Mouse (Mus musculus) heart, embryonic 11.5 days (tissue): ENCODE results near the gene Hnf4a. TPM values are rescaled to one million over a fixed set of nuclear protein-coding genes. Genes with fewer than 3 reads are reported as not detected.

Experiments
- ATAC-seq: fragments of 200-750 bp; cut with Nextera tagmentation; replicated peaks from 2 replicates; pipeline ENCODE4 v1.8.0; 2017; ENCODE audit warnings: moderate library complexity; ENCODE audit not compliant: insufficient number of reproducible peaks, low FRiP score, low TSS enrichment
- H3K27ac ChIP-seq: fragments of 300-500 bp; sonication (generic); 2 replicates; pipeline ENCODE4 v1.5.1; 2014; ENCODE audit warnings: mild to moderate bottlenecking, low read depth, low read length
- H3K27me3 ChIP-seq: fragments of 300-500 bp; sonication (generic); 2 replicates; pipeline ENCODE4 v1.6.1; 2014; ENCODE audit warnings: mild to moderate bottlenecking, low read length, mixed read lengths; ENCODE audit not compliant: control insufficient read depth, insufficient read depth
- H3K36me3 ChIP-seq: fragments of 300-500 bp; sonication (generic); 2 replicates; pipeline ENCODE4 v1.6.1; 2014; ENCODE audit warnings: mild to moderate bottlenecking, low read length, moderate library complexity, mixed read lengths; ENCODE audit not compliant: control insufficient read depth, insufficient read depth
- H3K4me1 ChIP-seq: fragments of 300-500 bp; sonication (generic); 2 replicates; pipeline ENCODE4 v1.6.1; 2014; ENCODE audit warnings: low read length; ENCODE audit not compliant: control insufficient read depth, insufficient read depth
- H3K4me2 ChIP-seq: fragments of 300-500 bp; sonication (generic); 2 replicates; pipeline ENCODE4 v1.6.1; 2014; ENCODE audit warnings: mild to moderate bottlenecking, moderate library complexity
- H3K4me3 ChIP-seq: fragments of 300-500 bp; sonication (generic); 2 replicates; pipeline ENCODE4 v1.5.1; 2014; ENCODE audit warnings: low read depth, low read length
- H3K9ac ChIP-seq: fragments of 300-500 bp; sonication (generic); 2 replicates; pipeline ENCODE4 v1.6.1; 2014; ENCODE audit warnings: mild to moderate bottlenecking, low read depth, low read length, moderate library complexity
- H3K9me3 ChIP-seq: fragments of 300-500 bp; sonication (generic); replicated peaks from 2 replicates; pipeline ENCODE4 v1.6.1; 2016; ENCODE audit warnings: low read length; ENCODE audit not compliant: control insufficient read depth
- WGBS: fragments of 180-500 bp; shearing (Covaris S2); extraction: QIAGEN DNeasy Blood & Tissue Kit; methylation state at CpG from one replicate; pipeline ENCODE4 v1.1.7; 2014; ENCODE audit not compliant: insufficient replicate concordance; 5-methylcytosine and 5-hydroxymethylcytosine counted together
- polyA plus RNA-seq: library from polyadenylated mRNA; unstranded; fragments of >200 nt; fragmentation: Nextera tagmentation; extraction: Ambion mirVana; gene quantifications from 2 replicates; pipeline ENCODE4 v1.2.1, GENCODE M21; 2014

The Hnf4a gene
- polyA plus RNA-seq, 1 experiment from 2014 or later = 0.56 TPM

DNA sequence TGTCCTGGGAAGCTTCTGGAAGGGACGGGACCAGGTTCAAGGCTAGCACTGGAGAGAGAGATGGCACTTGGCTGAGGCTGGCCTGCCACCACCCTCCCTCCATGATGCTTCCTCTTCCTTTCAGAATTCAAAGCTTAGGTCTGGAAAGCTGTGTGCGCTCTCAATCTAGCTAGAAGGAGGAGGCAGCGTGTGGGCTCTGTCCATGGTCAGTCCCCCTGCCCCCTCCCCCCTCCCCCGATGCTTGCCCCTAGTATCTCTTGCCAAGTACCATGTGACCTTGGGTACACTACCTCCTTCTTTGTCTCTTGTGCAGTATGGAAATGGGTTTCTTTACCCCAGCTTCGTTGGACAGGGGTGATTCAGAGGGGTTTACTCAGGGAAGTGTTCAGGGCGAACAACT lies 42.2 kb downstream of the Hnf4a start:
- Histone ChIP-seq H3K4me1 (no peaks in the 10 kb centered on the region), H3K4me2 (no peak overlapping the region), H3K4me3 (no peak overlapping the region), H3K9ac (no peak overlapping the region), H3K9me3 (no peaks in the 10 kb centered on the region), H3K27ac (no peak overlapping the region), H3K27me3 (peaks cover 21% of the 10 kb centered on the region), H3K36me3 (no peaks in the 10 kb centered on the region)
- ATAC-seq = no peak
- 64% methylated on average over 6 of the region's 6 CpGs for WGBS

GRCm38 (mm10) chr2:163549786-163550185 lies 43.2 kb downstream of the Hnf4a start:
- no peaks in the 10 kb centered on the region for H3K36me3 ChIP-seq
- H3K4me2 ChIP-seq = no peak overlapping the region
- no peaks in the 10 kb centered on the region for H3K4me1 ChIP-seq
- no peak overlapping the region for H3K27ac ChIP-seq
- 68% methylated on average over 6 of the region's 6 CpGs for WGBS
- no peaks in the 10 kb centered on the region for H3K9me3 ChIP-seq
- peaks cover 26% of the 10 kb centered on the region for H3K27me3 ChIP-seq
- no peak for ATAC-seq
- no peak overlapping the region for H3K9ac ChIP-seq
- H3K4me3 ChIP-seq = no peak overlapping the region

GRCm38 (mm10) chr2:163552518-163552929 lies 45.9 kb downstream of the Hnf4a start:
- Histone ChIP-seq H3K4me3 (no peak overlapping the region), H3K36me3 (no peaks in the 10 kb centered on the region), H3K9me3 (no peaks in the 10 kb centered on the region), H3K4me2 (no peak overlapping the region), H3K27me3 (peaks cover 27% of the 10 kb centered on the region), H3K27ac (no peak overlapping the region), H3K4me1 (0 out of 2 replicates have a peak, but pooled peaks cover 7% of the 10 kb centered on the region), H3K9ac (no peak overlapping the region)
- 63% methylated on average over 8 of the region's 8 CpGs for WGBS
- no peak for ATAC-seq

- Histone ChIP-seq H3K4me3 (no peak overlapping the region), H3K36me3 (no peaks in the 10 kb centered on the region), H3K27me3 (peaks cover 30% of the 10 kb centered on the region), H3K4me1 (0 out of 2 replicates have a peak, but pooled peaks cover 7% of the 10 kb centered on the region), H3K27ac (no peak overlapping the region), H3K4me2 (no peak overlapping the region), H3K9ac (no peak overlapping the region), H3K9me3 (no peaks in the 10 kb centered on the region)
- ATAC-seq = no peak
- 70% methylated on average over 4 of the region's 4 CpGs for WGBS
Measured at GRCm38 (mm10) chr2:163554425-163554982, 47.9 kb downstream of the Hnf4a start.

DNA sequence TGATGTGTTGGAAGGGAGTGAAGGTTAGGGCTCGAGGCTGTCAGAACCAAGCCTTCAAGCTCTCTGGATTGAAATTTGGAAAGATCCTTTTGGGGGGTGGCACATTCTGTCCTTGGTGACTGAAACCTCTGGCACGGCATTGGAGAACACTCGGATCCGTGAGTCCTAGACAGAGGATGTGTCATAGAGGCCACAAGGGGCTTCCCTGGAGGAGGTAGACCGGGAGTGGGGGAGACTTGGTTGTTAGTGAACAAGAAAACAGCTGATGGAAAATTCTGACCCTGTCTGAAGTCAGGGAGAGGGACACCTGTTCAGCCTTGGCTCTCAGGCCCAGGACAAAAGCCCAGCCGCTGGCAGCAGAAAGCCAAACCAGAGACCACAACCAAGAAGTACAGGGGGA lies 48.4 kb downstream of the Hnf4a start:
- H3K9ac ChIP-seq = no peak overlapping the region

GRCm38 (mm10) chr2:163555417-163555816 lies 48.8 kb downstream of the Hnf4a start:
- peaks cover 31% of the 10 kb centered on the region for H3K27me3 ChIP-seq
- no peaks in the 10 kb centered on the region for H3K9me3 ChIP-seq
- 18% methylated on average over 13 of the region's 13 CpGs for WGBS
- H3K4me1 ChIP-seq = 0 out of 2 replicates have a peak, but pooled peaks cover 7% of the 10 kb centered on the region
- no peak overlapping the region for H3K4me2 ChIP-seq
- H3K4me3 ChIP-seq = no peak overlapping the region
- no peak; the same call in 1 of the 2 replicates for ATAC-seq
- H3K9ac ChIP-seq = no peak overlapping the region
- H3K36me3 ChIP-seq = no peaks in the 10 kb centered on the region
- H3K27ac ChIP-seq = no peak overlapping the region

More for the DNA sequence above, 48.4 kb downstream of the Hnf4a start:
- Histone ChIP-seq H3K27me3 (peaks cover 28% of the 10 kb centered on the region), H3K4me3 (no peak overlapping the region), H3K4me2 (no peak overlapping the region), H3K27ac (no peak overlapping the region), H3K9me3 (no peaks in the 10 kb centered on the region), H3K36me3 (no peaks in the 10 kb centered on the region), H3K4me1 (0 out of 2 replicates have a peak, but pooled peaks cover 7% of the 10 kb centered on the region)
- no peak for ATAC-seq
- WGBS = 65% methylated on average over 6 of the region's 6 CpGs

- 0 out of 2 replicates have a peak, but pooled peaks cover 7% of the 10 kb centered on the region for H3K4me1 ChIP-seq
- no peaks in the 10 kb centered on the region for H3K9me3 ChIP-seq
- no peak overlapping the region for H3K4me2 ChIP-seq
- peaks cover 30% of the 10 kb centered on the region for H3K27me3 ChIP-seq
- 67% methylated on average over 1 of the region's 1 CpGs for WGBS
- H3K9ac ChIP-seq = no peak overlapping the region
- no peak overlapping the region for H3K27ac ChIP-seq
- H3K36me3 ChIP-seq = no peaks in the 10 kb centered on the region
- H3K4me3 ChIP-seq = no peak overlapping the region
- no peak for ATAC-seq
Measured at GRCm38 (mm10) chr2:163558548-163558947, 51.9 kb downstream of the Hnf4a start.

DNA sequence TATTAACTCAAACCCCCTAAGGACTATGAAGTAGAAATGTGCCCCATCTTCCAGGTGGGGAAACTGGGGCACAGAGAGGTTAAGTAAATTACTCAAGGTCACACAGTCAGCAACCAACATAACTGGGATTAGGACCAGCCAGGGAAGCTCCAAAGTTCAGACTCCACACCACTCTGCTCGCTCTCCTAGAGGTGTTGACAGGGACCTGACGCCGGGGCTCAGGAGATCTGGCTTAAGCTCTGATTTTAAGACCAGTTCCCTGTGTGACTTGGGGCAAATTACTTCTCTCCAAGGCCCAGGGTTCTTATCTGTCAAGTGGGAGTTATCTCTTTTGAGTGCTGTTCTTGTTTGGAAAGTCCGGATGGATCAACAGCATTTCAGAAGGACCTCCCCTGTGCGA lies 52.6 kb downstream of the Hnf4a start:
- no peak for ATAC-seq
- peaks cover 36% of the 10 kb centered on the region for H3K27me3 ChIP-seq
- WGBS = 22% methylated on average over 5 of the region's 5 CpGs

GRCm38 (mm10) chr2:163560247-163560646 lies 53.6 kb downstream of the Hnf4a start:
- ATAC-seq = no peak
- no peak overlapping the region for H3K4me2 ChIP-seq

More for the DNA sequence above, 52.6 kb downstream of the Hnf4a start:
- Histone ChIP-seq H3K27ac (no peak overlapping the region), H3K9ac (no peak overlapping the region), H3K9me3 (no peaks in the 10 kb centered on the region), H3K4me1 (0 out of 2 replicates have a peak, but pooled peaks cover 7% of the 10 kb centered on the region), H3K36me3 (no peaks in the 10 kb centered on the region), H3K4me2 (no peak overlapping the region), H3K4me3 (no peak overlapping the region)

More at GRCm38 (mm10) chr2:163560247-163560646, 53.6 kb downstream of the Hnf4a start:
- 73% methylated on average over 3 of the region's 3 CpGs for WGBS
- Histone ChIP-seq H3K9me3 (no peaks in the 10 kb centered on the region), H3K4me1 (0 out of 2 replicates have a peak, but pooled peaks cover 6% of the 10 kb centered on the region), H3K27ac (no peak overlapping the region), H3K36me3 (no peaks in the 10 kb centered on the region), H3K4me3 (no peak overlapping the region), H3K27me3 (peaks cover 35% of the 10 kb centered on the region), H3K9ac (no peak overlapping the region)
